Comparison of ENCODE assay signal across 20 mouse cellular contexts in genomic region chr15:26533997-26534700, GRCm38 (mm10).
DNase-seq lines count a peak whose midpoint lies in the region; ATAC-seq lines count a peak whose summit lies in the region.
"Had no signal": no experiment of that assay in that cellular context is flagged by ENCODE, and none has a peak within 500 bp of the region (broad histone marks: within the 10 kb centered on the region; RNA-seq: fewer than 3 reads in every experiment).

No protein-coding gene starts in this region.

- H3K4me2 ChIP-seq in forebrain, embryonic 11.5 days (ENCODE audit: low read depth, low read length, severe bottlenecking), result no peak overlapping the region
- no peak overlapping the region for H3K4me2 ChIP-seq in neural tube, embryonic 13.5 days
- no peak overlapping the region for H3K4me2 ChIP-seq in hindbrain, embryonic 16.5 days (ENCODE audit: low read length)
- H3K4me2 ChIP-seq: embryonic facial prominence, embryonic 15.5 days; neural tube, embryonic 12.5 days had no signal

- no peaks in the 10 kb centered on the region for H3K4me1 ChIP-seq in forebrain, embryonic 11.5 days (replicated peaks; ENCODE audit: control insufficient read depth, insufficient read depth, low read length)
- peaks cover 13% of the 10 kb centered on the region; the same call in 1 of the 2 replicates for H3K4me1 ChIP-seq in forebrain, embryonic 10.5 days
- 0 out of 2 replicates have a peak, but pooled peaks cover 7% of the 10 kb centered on the region for H3K4me1 ChIP-seq in neural tube, embryonic 13.5 days (replicated peaks)
- H3K4me1 ChIP-seq in hindbrain, embryonic 16.5 days (ENCODE audit: control insufficient read depth, insufficient read depth, low read depth, low read length), result no peaks in the 10 kb centered on the region
- H3K4me1 ChIP-seq: embryonic facial prominence, embryonic 15.5 days; neural tube, embryonic 12.5 days had no signal

- H3K4me3 ChIP-seq in forebrain, embryonic 11.5 days (ENCODE audit: low read depth, low read length), result no peak overlapping the region
- no peak overlapping the region for H3K4me3 ChIP-seq in forebrain, embryonic 10.5 days
- H3K4me3 ChIP-seq in neural tube, embryonic 13.5 days, result no peak overlapping the region
- H3K4me3 ChIP-seq in hindbrain, embryonic 16.5 days (ENCODE audit: low read length), result no peak overlapping the region
- H3K4me3 ChIP-seq: embryonic facial prominence, embryonic 15.5 days; limb, embryonic 10.5 days; neural tube, embryonic 12.5 days had no signal

- WGBS in forebrain, embryonic 11.5 days, result 41% methylated on average over 3 of the region's 3 CpGs
- WGBS in forebrain, embryonic 10.5 days, result 53% methylated on average over 3 of the region's 3 CpGs
- 49% methylated on average over 3 of the region's 3 CpGs for WGBS in neural tube, embryonic 13.5 days
- 52% methylated on average over 3 of the region's 3 CpGs for WGBS in hindbrain, embryonic 16.5 days

- H3K9me3 ChIP-seq in forebrain, embryonic 11.5 days (ENCODE audit: control insufficient read depth, low read length), result no peaks in the 10 kb centered on the region
- no peaks in the 10 kb centered on the region for H3K9me3 ChIP-seq in forebrain, embryonic 10.5 days
- no peaks in the 10 kb centered on the region for H3K9me3 ChIP-seq in neural tube, embryonic 13.5 days
- H3K9me3 ChIP-seq in hindbrain, embryonic 16.5 days (ENCODE audit: control insufficient read depth, low read length), result no peaks in the 10 kb centered on the region
- H3K9me3 ChIP-seq: embryonic facial prominence, embryonic 15.5 days; G1E; limb, embryonic 10.5 days; neural tube, embryonic 12.5 days had no signal

- H3K27me3 ChIP-seq in forebrain, embryonic 11.5 days (ENCODE audit: control insufficient read depth, insufficient read depth, low read length), result no peaks in the 10 kb centered on the region
- peaks cover 53% of the 10 kb centered on the region for H3K27me3 ChIP-seq in forebrain, embryonic 10.5 days (ENCODE audit: poor library complexity, severe bottlenecking)
- H3K27me3 ChIP-seq in neural tube, embryonic 13.5 days, result no peaks in the 10 kb centered on the region
- H3K27me3 ChIP-seq in hindbrain, embryonic 16.5 days (replicated peaks; ENCODE audit: control insufficient read depth, insufficient read depth, low read length), result no peaks in the 10 kb centered on the region
- H3K27me3 ChIP-seq: embryonic facial prominence, embryonic 15.5 days; neural tube, embryonic 12.5 days had no signal

- H3K27ac ChIP-seq in forebrain, embryonic 11.5 days (ENCODE audit: low read depth, low read length), result no peak overlapping the region
- H3K27ac ChIP-seq in forebrain, embryonic 10.5 days, result no peak overlapping the region
- no peak overlapping the region for H3K27ac ChIP-seq in neural tube, embryonic 13.5 days (replicated peaks)
- H3K27ac ChIP-seq in hindbrain, embryonic 16.5 days (ENCODE audit: low read depth, low read length), result no peak overlapping the region
- H3K27ac ChIP-seq: embryonic facial prominence, embryonic 15.5 days; limb, embryonic 10.5 days; neural tube, embryonic 12.5 days had no signal

- no peak overlapping the region for H3K9ac ChIP-seq in forebrain, embryonic 11.5 days (ENCODE audit: low read length)
- H3K9ac ChIP-seq in neural tube, embryonic 13.5 days, result no peak overlapping the region
- no peak overlapping the region for H3K9ac ChIP-seq in hindbrain, embryonic 16.5 days (ENCODE audit: low read depth, low read length)
- H3K9ac ChIP-seq: embryonic facial prominence, embryonic 15.5 days; liver, postnatal 0 days; neural tube, embryonic 12.5 days had no signal

- ATAC-seq in forebrain, embryonic 11.5 days (replicated peaks; ENCODE audit: low FRiP score), result peak; percentile 86
- peak; percentile 65; the same call in 1 of the 2 replicates for ATAC-seq in neural tube, embryonic 13.5 days (ENCODE audit: low read depth)
- peak; percentile 50 for ATAC-seq in hindbrain, embryonic 16.5 days
- ATAC-seq: liver, postnatal 0 days had no signal

- no peak for DNase-seq in forebrain, embryonic 11.5 days (ENCODE audit: low spot score)
- no peak for DNase-seq in forebrain, embryonic 10.5 days (ENCODE audit: extremely low spot score, low spot score)
- DNase-seq in neural tube, embryonic 10.5 days (ENCODE audit: extremely low spot score, low spot score), result no peak
- no peak for DNase-seq in urinary bladder, postnatal 10 days (ENCODE audit: low spot score)
- no peak for DNase-seq in thymus, postnatal 4 days
- no peak for DNase-seq in cerebellum, adult 9-11 months
- DNase-seq: adrenal gland, postnatal 36 days; cerebellum, adult 2 months; kidney, adult 18-20 months; kidney, postnatal 25 days; liver, postnatal 0 days; lung, postnatal 10 days; right cerebral cortex, postnatal 4 days; thymus, adult 2 months had no signal

- H3K36me3 ChIP-seq in forebrain, embryonic 11.5 days (ENCODE audit: control insufficient read depth, insufficient read depth, low read length), result no peaks in the 10 kb centered on the region
- H3K36me3 ChIP-seq in forebrain, embryonic 10.5 days (replicated peaks), result no peaks in the 10 kb centered on the region
- H3K36me3 ChIP-seq in neural tube, embryonic 13.5 days, result no peaks in the 10 kb centered on the region
- no peaks in the 10 kb centered on the region for H3K36me3 ChIP-seq in hindbrain, embryonic 16.5 days (ENCODE audit: control insufficient read depth, insufficient read depth, low read length)
- H3K36me3 ChIP-seq: embryonic facial prominence, embryonic 15.5 days; G1E; limb, embryonic 10.5 days; neural tube, embryonic 12.5 days had no signal
